Mouse (Mus musculus) heart, embryonic 12.5 days (tissue): ENCODE results near the gene Tubb2a. TPM values are rescaled to one million over a fixed set of nuclear protein-coding genes. Genes with fewer than 3 reads are reported as not detected.

Experiments
- ATAC-seq: fragments of 200-750 bp; cut with Nextera tagmentation; 2 replicates; pipeline ENCODE4 v1.8.0; 2017; ENCODE audit warnings: moderate TSS enrichment, moderate library complexity; ENCODE audit not compliant: insufficient number of reproducible peaks, low FRiP score
- H3K27ac ChIP-seq: fragments of 300-500 bp; sonication (generic); 2 replicates; pipeline ENCODE4 v1.5.1; 2016; ENCODE audit warnings: mild to moderate bottlenecking, moderate library complexity; ENCODE audit not compliant: poor library complexity, severe bottlenecking
- H3K27me3 ChIP-seq: fragments of 300-500 bp; sonication (generic); replicated peaks from 2 replicates; pipeline ENCODE4 v1.6.1; 2016; ENCODE audit warnings: mild to moderate bottlenecking, moderate library complexity
- H3K36me3 ChIP-seq: fragments of 300-500 bp; sonication (generic); 2 replicates; pipeline ENCODE4 v1.6.1; 2016; ENCODE audit warnings: mild to moderate bottlenecking, moderate library complexity
- H3K4me1 ChIP-seq: fragments of 300-500 bp; sonication (generic); replicated peaks from 2 replicates; pipeline ENCODE4 v1.6.1; 2016; ENCODE audit warnings: mild to moderate bottlenecking
- H3K4me2 ChIP-seq: fragments of 300-500 bp; sonication (generic); 2 replicates; pipeline ENCODE4 v1.6.1; 2016; ENCODE audit warnings: mild to moderate bottlenecking, moderate library complexity
- H3K4me3 ChIP-seq: fragments of 300-500 bp; sonication (generic); 2 replicates; pipeline ENCODE4 v1.5.1; 2016; ENCODE audit warnings: mild to moderate bottlenecking
- H3K9ac ChIP-seq: fragments of 300-500 bp; sonication (generic); 2 replicates; pipeline ENCODE4 v1.6.1; 2016; ENCODE audit warnings: mild to moderate bottlenecking, moderate library complexity
- H3K9me3 ChIP-seq: fragments of 300-500 bp; sonication (generic); replicated peaks from 2 replicates; pipeline ENCODE4 v1.6.1; 2016; ENCODE audit warnings: mild to moderate bottlenecking, moderate library complexity
- WGBS: fragments of 180-500 bp; shearing (Covaris S2); methylation state at CpG from one replicate; pipeline ENCODE4 v1.1.7; 2016; 5-methylcytosine and 5-hydroxymethylcytosine counted together
- polyA plus RNA-seq: library from polyadenylated mRNA; unstranded; fragments of >200 nt; fragmentation: Nextera tagmentation; extraction: Ambion mirVana; gene quantifications from 2 replicates; pipeline ENCODE4 v1.2.1, GENCODE M21; 2016

Gene Tubb2a
- polyA plus RNA-seq, 1 experiment from 2014 or later = 111 TPM

DNA sequence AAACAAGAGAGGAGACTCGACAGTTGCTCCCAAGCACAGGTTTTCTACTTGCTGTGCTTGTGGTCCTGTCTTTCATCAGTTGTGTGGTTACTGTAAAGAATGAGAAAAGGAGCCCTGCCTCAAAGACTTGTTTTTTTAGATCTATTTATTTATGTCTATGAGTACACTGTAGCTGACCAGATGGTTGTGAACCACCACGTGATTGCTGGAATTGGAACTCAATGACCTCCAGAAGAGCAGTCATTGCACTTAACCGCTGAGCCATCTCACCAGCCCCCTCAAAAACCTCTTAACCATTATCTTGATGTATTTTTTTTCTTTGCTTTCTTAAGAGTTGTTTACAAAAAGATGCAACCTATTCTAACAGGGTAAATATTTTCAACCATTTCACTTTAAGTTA, 42.4 kb downstream of the Tubb2a start:
- H3K9ac ChIP-seq = no peak overlapping the region
- no peak overlapping the region for H3K27ac ChIP-seq
- no peak overlapping the region for H3K4me2 ChIP-seq
- H3K9me3 ChIP-seq = 0 out of 2 replicates have a peak, but pooled peaks cover 2% of the 10 kb centered on the region
- no peak for ATAC-seq
- 79% methylated on average over 3 of the region's 3 CpGs for WGBS
- peaks cover 18% of the 10 kb centered on the region; the same call in 1 of the 2 replicates for H3K4me1 ChIP-seq
- peaks cover 35% of the 10 kb centered on the region for H3K36me3 ChIP-seq
- H3K27me3 ChIP-seq = no peaks in the 10 kb centered on the region
- H3K4me3 ChIP-seq = no peak overlapping the region

DNA sequence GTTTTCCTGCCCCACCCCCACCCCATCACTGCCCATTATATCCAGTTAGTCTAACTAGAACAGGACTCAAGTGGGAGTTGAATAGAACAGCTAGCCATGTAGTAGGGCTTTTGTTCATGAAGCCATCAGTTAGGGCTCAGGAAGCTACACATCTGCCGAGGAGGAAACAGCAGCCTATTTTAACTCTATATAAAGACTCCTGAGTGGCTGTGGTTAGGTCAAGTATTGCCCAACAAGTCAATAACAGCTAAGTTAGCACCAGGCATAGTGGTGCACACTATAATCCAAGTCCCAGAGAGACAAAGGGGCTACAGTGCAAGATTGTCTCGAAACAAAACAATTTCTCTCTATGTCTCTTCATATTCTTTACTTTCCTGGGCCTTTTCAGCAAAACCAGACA, 45.8 kb downstream of the Tubb2a start:
- Histone ChIP-seq H3K9ac (no peak overlapping the region), H3K27ac (no peak overlapping the region), H3K9me3 (no peaks in the 10 kb centered on the region), H3K4me2 (no peak overlapping the region), H3K4me3 (no peak overlapping the region), H3K36me3 (peaks cover 55% of the 10 kb centered on the region), H3K4me1 (peaks cover 6% of the 10 kb centered on the region; the same call in 1 of the 2 replicates), H3K27me3 (no peaks in the 10 kb centered on the region)
- 80% methylated on average over 2 of the region's 2 CpGs for WGBS
- no peak for ATAC-seq

Other genes with a start within 250 kb of the Tubb2a start
- not detected in 2 replicates for gene Serpinb6e, start 234.6 kb downstream of the Tubb2a start, polyA plus RNA-seq
- not detected in 2 replicates for gene Serpinb6c, start 172.3 kb downstream of the Tubb2a start, polyA plus RNA-seq
- gene Nqo2, start 113.3 kb downstream of the Tubb2a start, polyA plus RNA-seq = 27.4 and 28.9 TPM in 2 replicates
- 11.0 and 12.1 TPM in 2 replicates for gene Ripk1, start 75.6 kb downstream of the Tubb2a start, polyA plus RNA-seq
- 46.5 and 47.8 TPM in 2 replicates for gene Serpinb6a, start 75.2 kb downstream of the Tubb2a start, polyA plus RNA-seq
- 44.4 and 50.5 TPM in 2 replicates for gene Bphl, start 40.4 kb downstream of the Tubb2a start, polyA plus RNA-seq
- 24.2 and 28.8 TPM in 2 replicates for gene Tubb2b, start 52.5 kb upstream of the Tubb2a start, polyA plus RNA-seq
- 76.9 and 78.8 TPM in 2 replicates for gene Psmg4, start 85.0 kb upstream of the Tubb2a start, polyA plus RNA-seq